Mouse (Mus musculus) splenic B cell, adult 2 months (primary cell): ENCODE results near the gene Sdk2.

Source experiments
- DNase-seq: peaks from one replicate; pipeline ENCODE4 v3.0.0-alpha.2; 2011; ENCODE audit warnings: low read depth, low spot score
- H3K27me3 ChIP-seq: 2 replicates; pipeline ENCODE4 v1.6.1; 2012; ENCODE audit warnings: mild to moderate bottlenecking, low read length, moderate library complexity, mixed read lengths; ENCODE audit not compliant: control insufficient read depth, poor library complexity, insufficient read depth, severe bottlenecking
- H3K36me3 ChIP-seq: 2 replicates; pipeline ENCODE4 v1.6.1; 2012; ENCODE audit warnings: mild to moderate bottlenecking, low read length, moderate library complexity, mixed read lengths; ENCODE audit not compliant: control insufficient read depth, poor library complexity, insufficient read depth, severe bottlenecking

Sdk2 gene

DNA sequence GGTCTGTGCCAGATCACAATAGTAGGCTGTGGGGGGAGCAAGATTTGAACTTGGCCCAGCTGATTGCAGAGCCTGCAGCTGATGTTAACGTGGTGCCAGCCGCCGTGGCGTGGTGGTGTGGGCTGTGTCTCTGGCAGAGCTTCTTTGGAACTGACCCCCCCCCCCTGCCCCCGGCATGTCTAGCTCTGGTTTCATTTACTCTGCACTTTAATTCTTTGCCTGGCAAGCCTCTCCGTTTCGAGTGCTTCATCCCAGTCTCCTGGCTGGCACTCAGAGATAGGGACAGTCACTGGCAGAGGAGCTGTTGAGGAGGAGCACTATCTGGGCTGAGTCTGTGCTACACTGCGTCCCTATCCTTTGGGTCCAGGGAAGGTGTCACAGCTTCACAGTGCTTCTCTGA, 75.0 kb downstream of the Sdk2 start:
- H3K36me3 ChIP-seq = no peaks in the 10 kb centered on the region
- no peak for DNase-seq
- H3K27me3 ChIP-seq = no peaks in the 10 kb centered on the region

DNA sequence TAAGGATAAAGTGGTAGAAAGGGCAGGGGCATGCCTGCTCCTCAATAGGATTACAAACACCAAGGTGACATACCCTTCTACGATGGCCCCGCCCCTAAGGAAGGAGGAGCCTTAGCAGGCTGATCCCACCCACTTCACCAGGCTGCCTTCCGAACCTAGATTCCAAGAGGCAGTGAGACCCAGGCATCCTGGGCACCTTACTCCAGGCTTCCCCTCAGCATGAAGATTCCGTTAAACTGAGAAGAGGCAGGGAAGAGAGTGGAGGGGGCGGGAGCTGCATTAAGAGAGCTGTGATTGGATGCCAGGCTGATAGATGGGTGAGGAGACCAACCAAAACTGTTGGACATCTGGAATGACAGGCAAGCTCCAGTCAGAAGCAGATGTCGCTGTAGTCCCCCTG, 76.4 kb downstream of the Sdk2 start:
- DNase-seq = no peak

DNA sequence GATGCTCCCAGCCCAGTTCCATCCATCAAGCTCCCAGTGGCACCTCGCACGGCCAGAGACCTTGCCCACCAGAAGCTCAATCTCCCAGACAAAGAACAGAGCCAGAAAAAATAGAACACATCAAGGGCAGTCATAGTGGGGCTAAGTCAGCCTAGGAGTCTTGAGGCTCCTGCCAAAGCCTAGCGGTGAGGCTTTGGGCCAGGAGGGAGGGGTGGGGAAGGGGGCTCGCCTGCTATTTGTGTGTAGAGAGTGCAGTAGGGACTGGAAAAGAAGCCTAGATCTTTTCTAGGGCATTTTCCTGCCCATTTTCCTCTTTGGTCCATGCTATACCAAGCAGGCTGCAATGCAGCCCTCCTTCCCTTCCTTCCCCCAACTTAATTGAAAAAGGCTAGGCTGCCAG, 76.8 kb downstream of the Sdk2 start:
- no peaks in the 10 kb centered on the region for H3K36me3 ChIP-seq
- H3K27me3 ChIP-seq = no peaks in the 10 kb centered on the region
- no peak for DNase-seq

More for the DNA sequence above, 76.4 kb downstream of the Sdk2 start:
- Histone ChIP-seq H3K27me3 (no peaks in the 10 kb centered on the region), H3K36me3 (no peaks in the 10 kb centered on the region)

DNA sequence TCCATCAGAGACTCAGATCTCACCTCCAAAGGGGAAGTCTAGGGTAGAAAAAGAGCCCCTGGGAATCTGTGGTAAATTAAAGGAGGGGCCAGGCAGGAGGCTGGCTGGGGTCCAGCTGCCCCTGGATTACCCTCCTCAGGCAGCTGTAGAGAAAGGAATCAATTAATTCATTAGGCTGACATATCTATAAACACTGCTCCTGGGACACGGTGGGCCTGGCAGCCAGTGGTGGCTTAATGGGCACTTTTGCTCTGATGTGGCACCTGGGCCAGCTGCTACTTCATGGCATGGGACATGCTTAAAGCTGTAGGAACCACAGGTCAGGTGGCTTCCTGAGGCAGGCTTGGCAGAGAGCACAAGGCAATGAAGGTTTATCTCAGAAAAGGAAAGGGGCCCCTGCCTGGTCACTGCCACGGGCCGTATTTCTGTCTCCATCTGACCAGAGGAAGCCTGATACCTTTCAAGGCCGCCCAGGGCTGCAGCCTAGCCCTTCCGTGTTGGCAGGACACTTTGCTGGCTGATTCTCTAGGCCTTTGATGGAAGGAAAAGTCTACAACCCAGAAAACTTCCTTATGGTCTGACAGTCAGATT, 80.9 kb downstream of the Sdk2 start:
- H3K27me3 ChIP-seq = no peaks in the 10 kb centered on the region
- H3K36me3 ChIP-seq = no peaks in the 10 kb centered on the region
- DNase-seq = no peak

DNA sequence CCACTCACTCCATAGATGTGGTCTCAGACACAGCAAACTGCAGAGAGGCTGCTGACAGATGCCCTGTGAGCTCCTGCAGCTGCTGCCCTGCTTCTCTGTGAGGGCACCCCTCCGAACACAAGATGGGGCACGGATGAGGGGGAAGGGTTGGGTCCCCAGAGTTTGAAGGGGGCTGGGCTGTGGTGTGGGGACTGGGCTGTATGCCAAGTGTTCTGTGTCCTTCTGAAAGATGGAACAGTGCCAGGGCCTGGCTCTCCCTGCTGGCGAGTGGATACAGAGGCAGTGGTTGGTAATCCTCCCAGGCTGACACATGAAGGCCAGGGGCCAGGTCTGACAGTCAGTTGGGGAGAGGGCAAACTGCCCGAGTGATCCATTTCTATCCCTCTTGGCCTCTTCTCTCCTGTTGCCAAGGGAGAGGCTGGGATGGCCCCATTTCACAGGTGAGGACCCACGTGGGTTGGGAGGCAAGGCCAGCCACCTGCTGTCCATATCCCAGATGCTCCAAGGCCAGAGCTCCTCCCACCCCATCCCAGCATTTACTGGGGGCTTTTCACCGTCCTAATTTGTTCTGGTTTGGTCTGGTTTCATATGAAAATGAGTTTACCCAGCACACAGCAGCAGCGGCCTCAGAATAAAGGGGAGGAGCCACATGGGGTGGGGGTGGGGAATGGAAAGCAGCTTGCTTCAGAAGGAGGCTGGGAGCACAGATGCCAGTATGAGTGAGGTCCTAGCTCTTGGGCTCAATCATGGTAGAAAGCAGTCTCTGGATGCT, 84.9 kb downstream of the Sdk2 start:
- no peaks in the 10 kb centered on the region for H3K27me3 ChIP-seq
- no peak for DNase-seq
- no peaks in the 10 kb centered on the region for H3K36me3 ChIP-seq

DNA sequence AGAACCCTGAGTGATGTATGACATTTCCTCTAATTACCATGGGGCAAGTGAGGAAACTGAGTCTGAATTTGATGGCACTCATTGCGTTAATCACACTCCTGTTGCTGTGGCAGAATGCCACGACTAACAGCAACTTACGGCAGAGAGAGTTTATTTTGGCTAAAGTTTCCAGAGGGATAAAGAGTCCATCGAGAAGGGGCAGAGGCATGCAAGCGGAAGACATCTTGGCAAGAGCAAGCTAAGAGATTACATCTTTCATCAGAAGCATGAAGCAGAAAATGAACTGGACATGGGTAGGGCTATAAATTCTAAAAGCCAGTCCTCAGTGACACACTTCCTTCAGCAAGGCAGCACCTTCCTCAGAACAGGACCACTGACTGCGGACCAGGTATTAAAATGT, 85.8 kb downstream of the Sdk2 start:
- DNase-seq = no peak
- Histone ChIP-seq H3K27me3 (no peaks in the 10 kb centered on the region), H3K36me3 (no peaks in the 10 kb centered on the region)

DNA sequence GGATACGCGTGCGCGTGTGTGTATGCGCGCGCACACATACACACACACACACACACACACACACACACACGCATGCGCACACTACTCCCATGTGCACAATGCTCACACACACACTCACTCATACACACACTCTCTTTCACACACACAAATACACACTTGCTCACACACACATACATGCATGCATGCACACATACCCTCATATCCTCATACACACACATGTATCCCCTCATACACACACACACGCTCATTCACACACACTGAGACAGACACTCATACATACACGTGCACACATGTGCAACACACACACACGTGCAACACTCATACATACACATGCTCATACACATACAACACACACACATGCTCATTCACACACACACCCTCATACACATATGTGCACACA, 88.5 kb downstream of the Sdk2 start:
- DNase-seq = no peak
- Histone ChIP-seq H3K27me3 (no peaks in the 10 kb centered on the region), H3K36me3 (no peaks in the 10 kb centered on the region)

DNA sequence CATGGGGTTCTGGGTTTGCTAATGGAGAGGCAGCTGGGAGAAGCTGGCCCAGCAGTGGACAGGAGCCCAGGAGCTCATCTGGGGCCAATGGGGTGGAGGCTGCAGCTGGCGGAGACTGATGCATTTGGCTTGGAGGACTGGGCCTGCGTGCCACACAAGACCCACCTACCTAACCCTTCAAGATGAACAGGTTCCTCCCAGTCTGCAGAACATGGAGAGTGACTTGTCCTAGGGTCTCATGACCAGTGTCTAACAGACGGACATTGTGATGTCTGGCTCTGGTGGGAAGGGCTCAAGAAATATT, 91.2 kb downstream of the Sdk2 start:
- Histone ChIP-seq H3K36me3 (no peaks in the 10 kb centered on the region), H3K27me3 (no peaks in the 10 kb centered on the region)
- DNase-seq = no peak

DNA sequence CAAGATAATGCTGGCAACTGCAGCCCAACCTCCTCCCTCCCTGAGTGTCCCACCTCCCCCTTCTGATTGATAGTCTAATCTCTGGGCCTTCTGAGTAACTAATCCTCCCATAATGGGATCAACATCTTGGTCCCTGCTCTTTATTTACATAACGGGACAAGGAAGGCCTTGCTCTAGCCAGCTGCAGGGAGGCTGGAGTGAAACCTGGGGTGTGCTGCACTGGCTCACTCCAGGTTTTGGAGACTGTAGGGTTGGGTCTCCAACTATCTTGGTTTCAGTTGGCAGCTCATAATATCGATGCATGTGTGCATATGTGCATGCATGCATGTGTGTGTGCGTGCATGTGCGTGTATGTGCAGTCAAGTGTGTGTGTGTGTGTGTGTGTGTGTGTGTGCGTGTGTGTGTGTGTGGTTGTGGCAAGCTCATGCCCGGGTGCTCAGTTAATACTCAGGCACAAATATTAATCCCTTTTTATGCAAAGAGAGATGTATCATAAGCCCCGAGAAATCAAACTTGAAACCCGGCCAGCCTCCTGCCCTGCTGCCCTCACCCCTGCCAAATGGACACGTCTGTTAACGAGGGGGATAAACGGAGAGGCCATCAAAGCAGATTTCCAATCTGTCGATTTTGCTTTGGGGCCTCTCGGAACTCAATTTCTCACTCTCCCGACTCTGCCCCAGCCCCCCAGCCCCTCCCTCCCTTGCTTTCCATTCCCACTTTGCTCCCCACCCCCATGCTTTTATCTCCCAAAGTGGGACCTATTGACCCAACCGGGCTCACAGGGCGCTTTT, 91.8 kb downstream of the Sdk2 start:
- Histone ChIP-seq H3K36me3 (no peaks in the 10 kb centered on the region), H3K27me3 (no peaks in the 10 kb centered on the region)
- DNase-seq = no peak

DNA sequence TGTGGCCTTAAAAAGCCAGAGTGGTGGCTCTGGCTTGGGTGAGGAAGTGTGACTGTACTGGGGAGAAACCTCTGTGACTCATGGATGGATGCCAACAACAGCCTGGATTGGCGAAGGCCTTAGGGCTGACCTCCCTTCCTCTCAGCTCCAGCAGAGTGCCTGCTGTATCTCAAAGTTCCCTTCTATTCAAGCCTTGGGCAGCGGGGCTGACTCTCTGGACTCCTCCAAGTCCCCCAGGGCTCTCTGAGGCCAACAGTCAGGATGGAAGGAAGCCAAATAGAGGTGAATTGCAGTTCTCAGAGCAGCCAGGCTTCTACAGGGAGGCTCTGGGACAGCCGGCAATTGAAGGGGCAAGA, 94.4 kb downstream of the Sdk2 start:
- Histone ChIP-seq H3K36me3 (no peaks in the 10 kb centered on the region), H3K27me3 (no peaks in the 10 kb centered on the region)
- no peak for DNase-seq

DNA sequence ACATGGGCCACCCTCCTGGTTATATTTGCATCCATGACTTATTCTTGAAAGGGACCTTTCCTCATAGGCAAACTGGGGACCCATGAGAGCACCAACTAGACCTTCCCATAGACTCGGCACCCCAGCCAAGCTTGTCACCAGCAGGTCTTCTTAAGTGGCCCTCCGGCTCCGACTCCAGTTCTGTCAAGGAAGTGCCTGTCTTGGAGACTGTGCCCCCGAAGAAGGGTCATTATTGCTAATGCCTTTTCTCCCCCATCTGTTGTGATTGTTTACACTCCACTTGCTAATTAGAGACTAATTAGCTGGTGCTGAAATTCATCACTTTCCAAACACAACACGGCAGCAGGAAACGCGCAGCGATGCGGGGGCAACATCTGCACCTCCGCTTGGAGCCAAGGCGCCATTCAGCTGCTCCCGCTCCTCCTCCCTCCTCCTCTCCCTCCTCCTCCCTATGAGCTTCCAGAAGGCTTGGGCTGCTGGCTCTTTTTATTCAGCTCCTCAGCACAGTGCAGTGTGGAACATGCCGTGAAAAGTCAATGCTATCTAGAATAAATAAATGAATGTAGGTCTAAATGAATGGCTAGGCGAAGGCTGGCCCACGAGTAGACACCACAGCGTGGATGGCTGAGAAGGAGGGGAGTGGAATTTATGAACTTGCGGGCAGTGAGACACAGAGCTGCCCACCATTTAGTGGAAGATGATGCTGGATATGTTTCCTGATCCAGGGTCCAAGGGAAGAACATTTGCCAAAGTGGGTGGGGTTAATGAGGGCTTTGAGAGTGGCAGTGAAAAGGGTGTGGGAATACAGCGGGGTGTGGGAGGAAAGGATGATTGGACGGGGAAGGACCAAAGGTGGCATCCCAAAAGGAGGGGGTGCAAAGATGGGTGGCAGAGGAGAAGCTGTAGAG, 95.0 kb downstream of the Sdk2 start:
- Histone ChIP-seq H3K36me3 (no peaks in the 10 kb centered on the region), H3K27me3 (no peaks in the 10 kb centered on the region)
- DNase-seq = no peak

DNA sequence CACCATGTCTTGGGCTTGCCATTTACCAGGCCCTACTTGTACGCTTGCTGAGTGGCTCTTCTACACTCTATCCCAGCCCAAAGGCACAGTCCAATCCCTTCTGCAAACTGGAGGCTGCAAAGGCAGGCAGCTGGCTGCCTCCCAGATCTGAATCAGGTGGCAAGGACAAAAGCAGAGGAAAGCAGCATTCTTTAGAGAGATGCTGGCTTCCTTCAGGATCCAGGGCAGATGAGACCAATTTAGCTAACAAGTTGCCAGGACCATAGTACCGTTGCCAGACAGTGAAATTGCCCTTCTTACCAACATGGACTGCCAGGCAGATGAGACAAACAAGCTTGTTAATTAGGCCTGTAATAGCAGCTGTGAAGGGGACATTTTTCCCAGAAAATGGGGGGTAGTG, 96.8 kb downstream of the Sdk2 start:
- Histone ChIP-seq H3K36me3 (no peaks in the 10 kb centered on the region), H3K27me3 (no peaks in the 10 kb centered on the region)
- DNase-seq = no peak

DNA sequence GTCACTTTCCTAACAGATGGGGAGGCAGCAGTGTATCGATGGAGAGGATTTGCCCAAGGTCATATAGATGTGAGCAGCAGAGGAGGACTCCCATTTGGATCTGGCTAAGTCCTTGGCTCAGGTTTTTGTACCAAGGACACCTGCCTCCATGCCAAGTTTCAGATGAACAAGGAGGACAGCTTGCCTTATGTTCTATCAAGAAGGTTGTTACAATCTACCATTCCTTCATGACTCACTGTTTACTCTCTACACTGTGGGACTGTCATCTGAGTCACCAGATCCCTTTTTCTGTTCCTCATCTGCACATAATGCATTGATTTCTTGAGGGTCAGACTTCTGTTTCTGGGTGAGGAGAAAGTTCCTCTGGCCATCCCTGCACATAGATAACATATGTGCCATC, 101.6 kb downstream of the Sdk2 start:
- Histone ChIP-seq H3K27me3 (no peaks in the 10 kb centered on the region), H3K36me3 (no peaks in the 10 kb centered on the region)
- DNase-seq = no peak

DNA sequence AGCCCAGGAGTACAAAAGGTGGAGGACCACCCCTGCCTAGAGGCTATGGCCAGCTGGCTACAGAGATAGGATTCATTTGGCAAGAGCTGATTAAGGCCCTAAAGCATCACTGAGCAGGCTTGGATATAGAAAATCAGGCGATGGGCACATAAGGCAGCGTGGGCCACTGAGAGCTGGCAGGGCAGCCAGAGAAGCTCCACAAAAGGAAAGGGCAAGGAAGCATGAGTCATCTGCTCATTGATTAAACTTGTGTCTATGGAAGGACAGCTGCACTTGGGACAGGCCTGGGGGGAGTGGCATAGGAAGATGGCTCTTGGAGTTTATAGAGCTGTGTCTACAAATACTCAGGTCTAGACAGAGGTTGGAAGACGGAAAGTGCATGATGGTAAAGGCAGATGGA, 104.1 kb downstream of the Sdk2 start:
- no peaks in the 10 kb centered on the region for H3K27me3 ChIP-seq
- no peaks in the 10 kb centered on the region for H3K36me3 ChIP-seq
- DNase-seq = no peak

DNA sequence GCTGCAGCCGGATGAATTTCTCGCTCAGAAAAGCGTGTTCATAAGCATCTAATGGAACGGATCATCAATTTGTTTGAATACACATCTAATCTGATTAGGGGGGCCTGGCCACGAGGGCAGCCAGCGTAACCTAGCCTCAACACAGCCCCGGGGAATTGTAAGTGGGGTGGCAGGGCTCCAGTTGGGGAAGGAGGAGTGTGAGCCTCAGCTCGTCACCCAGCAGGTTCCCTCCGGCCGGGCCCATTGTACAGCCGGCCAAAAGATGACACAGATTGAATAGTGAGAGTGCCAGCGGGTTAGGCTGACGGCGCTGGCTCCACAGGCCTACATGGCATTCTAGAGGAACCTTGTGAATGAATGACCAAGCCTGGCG, 115.2 kb downstream of the Sdk2 start:
- Histone ChIP-seq H3K36me3 (no peaks in the 10 kb centered on the region), H3K27me3 (no peaks in the 10 kb centered on the region)
- no peak for DNase-seq
